Mouse (Mus musculus): ENCODE data around the gene Camk2b.
"Not testable (repeated sequence)": the region's sequence is repeated elsewhere in the genome, so short reads cannot be mapped to it uniquely, and the experiment has no call there.

Gene Camk2b

DNA sequence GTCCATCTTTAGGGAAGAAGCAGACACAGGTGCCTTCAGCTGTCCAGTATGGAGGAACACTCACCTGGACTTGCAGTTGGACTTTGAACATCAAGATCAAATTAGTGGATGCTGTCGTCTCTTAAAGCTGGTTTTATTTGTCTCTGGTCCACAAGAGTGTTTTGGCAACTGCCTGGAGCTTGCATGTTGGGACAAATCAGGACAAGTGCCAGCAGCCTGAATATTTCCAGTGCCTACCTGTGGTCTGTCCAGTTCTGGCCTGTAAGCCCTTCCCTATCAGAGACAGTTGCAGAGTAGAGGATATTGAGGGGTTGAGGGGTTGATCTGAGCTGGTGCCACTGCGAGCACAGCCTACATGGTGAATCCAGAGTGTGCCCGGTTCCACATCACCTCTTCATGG lies 99.4 kb downstream of the Camk2b start:
- in situ Hi-C loops (cut with MboI; ENCODE audit: low pct_unique_long_range_greater_than_20kb in 1 of 2, low sequenced_read_pairs in 2 of 2, unreplicated experiment in 1 of 2) = no loop called here

DNA sequence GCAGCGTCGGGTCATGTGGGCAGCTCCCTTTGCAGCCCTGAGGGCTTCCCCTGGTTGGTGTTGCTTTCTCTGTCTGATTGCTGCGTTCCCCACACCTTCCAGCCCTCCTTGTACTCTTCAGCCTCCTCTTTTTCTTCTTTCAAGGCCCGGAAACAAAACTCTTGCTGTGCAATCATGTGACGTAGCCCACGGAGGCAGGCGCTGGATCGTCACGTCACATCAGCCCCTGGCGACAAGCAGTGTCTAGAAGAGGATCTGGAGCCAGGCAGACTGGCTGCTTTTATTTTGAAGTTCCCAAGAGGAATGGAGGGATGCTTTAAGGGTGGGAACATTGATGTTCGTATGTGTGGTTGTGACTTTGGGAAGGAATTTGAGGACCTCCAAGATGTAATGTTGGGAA lies 100.3 kb downstream of the Camk2b start:
- in situ Hi-C loops (cut with MboI; ENCODE audit: low pct_unique_long_range_greater_than_20kb in 1 of 2, low sequenced_read_pairs in 2 of 2, unreplicated experiment in 1 of 2) = no loop called here

GRCm38 (mm10) chr11:5960051-5960450 lies 106.1 kb downstream of the Camk2b start:
- in situ Hi-C loops (cut with MboI; ENCODE audit: low pct_unique_long_range_greater_than_20kb in 1 of 2, low sequenced_read_pairs in 2 of 2, unreplicated experiment in 1 of 2) = no loop called here

GRCm38 (mm10) chr11:5955546-5956276 lies 110.5 kb downstream of the Camk2b start, which contains the start of gene Ykt6:
Gene Ykt6, plus strand, starts transcription at chr11:5955693.
- in situ Hi-C loops (cut with MboI; ENCODE audit: low pct_unique_long_range_greater_than_20kb in 1 of 2, low sequenced_read_pairs in 2 of 2, unreplicated experiment in 1 of 2) = no loop called here

DNA sequence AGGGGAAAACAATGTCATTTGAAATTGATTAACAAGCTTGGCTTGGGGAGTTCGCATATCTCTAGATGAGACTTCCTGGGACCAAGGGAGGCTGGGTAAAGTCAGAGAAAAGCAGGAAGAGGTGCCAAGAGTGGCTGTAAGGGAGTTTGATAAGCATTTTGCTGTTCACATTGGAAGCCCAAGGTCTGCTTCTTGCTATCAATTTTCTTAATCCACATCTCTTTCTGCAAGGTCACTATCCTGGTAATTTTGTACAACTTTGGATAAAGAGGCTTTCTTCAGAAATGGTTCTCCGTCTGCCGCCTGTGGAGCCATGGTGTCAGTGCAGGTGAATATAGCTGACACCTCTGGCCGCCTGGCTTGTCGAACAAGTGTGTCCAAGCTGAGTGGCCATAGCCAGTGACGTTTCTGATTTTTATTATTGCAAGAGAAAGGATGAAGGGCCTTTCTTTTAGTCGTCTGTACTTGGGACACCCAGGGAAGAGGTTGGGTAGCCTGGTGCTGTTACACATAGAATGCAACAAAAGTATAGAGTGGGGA lies 111.1 kb downstream of the Camk2b start:
- in situ Hi-C loops (cut with MboI; ENCODE audit: low pct_unique_long_range_greater_than_20kb in 1 of 2, low sequenced_read_pairs in 2 of 2, unreplicated experiment in 1 of 2) = no loop called here

GRCm38 (mm10) chr11:5954435-5954834 lies 111.7 kb downstream of the Camk2b start:
- in situ Hi-C loops (cut with MboI; ENCODE audit: low pct_unique_long_range_greater_than_20kb in 1 of 2, low sequenced_read_pairs in 2 of 2, unreplicated experiment in 1 of 2) = no loop called here

- in situ Hi-C loops (cut with MboI; ENCODE audit: low pct_unique_long_range_greater_than_20kb in 1 of 2, low sequenced_read_pairs in 2 of 2, unreplicated experiment in 1 of 2) = no loop called here
Measured at GRCm38 (mm10) chr11:5953130-5953765, 112.9 kb downstream of the Camk2b start.

DNA sequence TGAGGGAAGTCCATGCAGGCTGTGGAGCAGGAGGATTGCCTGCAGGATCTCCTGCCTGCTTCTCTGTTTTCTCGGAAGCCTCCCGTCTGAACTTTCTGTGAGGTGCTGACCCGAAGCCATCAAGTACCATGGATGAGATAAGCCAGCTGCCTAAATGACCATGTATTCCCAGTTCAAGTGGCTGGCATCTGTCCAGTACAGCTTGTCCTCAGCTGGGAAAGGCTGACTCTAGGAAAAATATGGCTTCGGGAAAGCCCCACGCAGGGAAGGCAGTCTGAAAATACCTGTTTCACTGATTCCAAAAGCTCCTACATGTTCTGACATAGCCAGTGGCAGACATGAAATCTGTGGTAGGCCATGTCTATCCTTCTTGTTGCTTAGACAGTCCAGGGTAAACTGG lies 113.7 kb downstream of the Camk2b start:
- in situ Hi-C loops (cut with MboI; ENCODE audit: low pct_unique_long_range_greater_than_20kb in 1 of 2, low sequenced_read_pairs in 2 of 2, unreplicated experiment in 1 of 2) = no loop called here

DNA sequence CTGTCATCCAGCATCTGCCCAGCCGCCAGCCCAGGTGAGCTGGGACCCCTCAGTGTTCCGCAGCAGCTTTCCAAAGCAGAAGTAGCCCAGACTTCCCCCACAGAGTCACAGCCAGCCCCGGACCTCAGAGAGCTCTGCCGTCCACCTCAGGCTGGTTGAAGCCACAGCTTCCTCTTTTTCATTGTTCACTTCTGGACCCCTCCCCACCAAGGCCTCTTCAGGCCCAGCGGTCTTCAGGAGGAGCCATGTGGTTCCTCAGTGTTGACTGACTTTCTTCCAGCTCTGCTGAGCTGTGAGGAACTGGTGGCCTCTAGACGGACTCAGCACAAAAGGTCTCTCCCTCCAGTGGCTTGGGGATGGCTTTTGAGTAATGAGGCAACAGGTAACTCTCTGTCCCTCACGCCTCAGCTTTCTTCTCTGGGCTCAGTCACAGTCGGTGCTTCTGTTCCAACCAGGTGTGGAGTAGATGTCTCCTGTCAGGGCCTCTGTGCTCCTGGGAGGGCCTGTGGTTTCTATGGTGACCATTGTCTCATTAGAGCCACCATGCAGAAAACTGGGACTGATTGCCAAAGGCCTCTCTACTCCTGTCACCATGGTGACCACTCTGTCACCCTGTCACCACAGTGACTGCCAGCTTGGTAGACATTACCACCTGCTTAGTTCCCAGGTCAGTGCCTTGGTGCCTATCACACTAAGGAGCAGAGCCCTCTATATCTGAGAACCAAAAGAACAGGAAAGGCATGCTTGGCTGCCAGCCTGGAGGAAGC lies 116.4 kb downstream of the Camk2b start, which contains the start of gene Gck:
Gck (minus strand) TSS at position 496 of the 767 bp plus-strand sequence.
- in situ Hi-C loops (cut with MboI; ENCODE audit: low pct_unique_long_range_greater_than_20kb in 1 of 2, low sequenced_read_pairs in 2 of 2, unreplicated experiment in 1 of 2) = no loop called here

GRCm38 (mm10) chr11:5948546-5949250 lies 117.5 kb downstream of the Camk2b start:
- in situ Hi-C loops (cut with MboI; ENCODE audit: low pct_unique_long_range_greater_than_20kb in 1 of 2, low sequenced_read_pairs in 2 of 2, unreplicated experiment in 1 of 2) = no loop called here

- in situ Hi-C loops (cut with MboI; ENCODE audit: low pct_unique_long_range_greater_than_20kb in 1 of 2, low sequenced_read_pairs in 2 of 2, unreplicated experiment in 1 of 2) = no loop called here
Measured at GRCm38 (mm10) chr11:5947796-5948195, 118.4 kb downstream of the Camk2b start.

GRCm38 (mm10) chr11:5945096-5945495 lies 121.1 kb downstream of the Camk2b start:
- in situ Hi-C loops (cut with MboI; ENCODE audit: low pct_unique_long_range_greater_than_20kb in 1 of 2, low sequenced_read_pairs in 2 of 2, unreplicated experiment in 1 of 2) = no loop called here

- in situ Hi-C loops (cut with MboI; ENCODE audit: low pct_unique_long_range_greater_than_20kb in 1 of 2, low sequenced_read_pairs in 2 of 2, unreplicated experiment in 1 of 2) = no loop called here
Measured at GRCm38 (mm10) chr11:5942966-5943365, 123.2 kb downstream of the Camk2b start.

DNA sequence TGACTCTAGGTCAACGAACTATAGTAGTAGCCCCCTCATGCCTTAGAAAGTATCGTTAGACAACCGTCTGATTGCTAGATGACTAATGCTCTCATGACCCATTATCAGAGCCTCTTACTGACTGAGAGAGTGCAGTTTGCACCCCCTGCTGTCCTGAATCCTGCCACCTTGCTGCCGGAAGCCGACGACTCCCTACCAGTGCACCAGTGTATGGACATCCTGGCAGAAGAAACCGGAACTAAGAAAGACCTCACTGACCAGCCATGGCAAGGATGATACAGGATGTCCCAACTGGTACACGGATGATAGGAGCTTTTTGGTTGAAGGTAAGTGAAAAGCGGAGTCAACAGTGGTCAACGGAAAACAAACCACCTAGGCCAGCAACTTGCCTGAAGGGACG lies 131.6 kb downstream of the Camk2b start:
- in situ Hi-C loops (cut with MboI; ENCODE audit: low pct_unique_long_range_greater_than_20kb in 1 of 2, low sequenced_read_pairs in 2 of 2, unreplicated experiment in 1 of 2) = not testable (repeated sequence)

DNA sequence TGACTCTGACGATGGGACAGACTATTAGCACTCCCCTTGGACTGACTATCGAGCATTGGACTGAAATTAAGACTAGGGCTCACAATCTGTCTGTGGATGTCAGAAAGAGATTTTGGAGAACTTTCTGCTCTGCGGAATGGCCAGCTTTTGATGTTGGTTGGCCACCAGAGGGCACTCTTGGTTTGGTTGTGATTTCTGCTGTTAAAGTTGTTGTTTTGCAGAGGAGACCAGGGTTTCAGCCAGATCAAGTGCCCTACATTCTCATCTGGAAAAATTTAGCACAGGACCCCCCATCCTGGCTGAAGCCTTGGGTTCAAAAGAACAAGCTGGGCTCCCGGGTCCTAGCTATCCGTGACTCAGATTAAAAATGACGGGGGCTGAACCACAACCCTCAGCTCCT lies 134.2 kb downstream of the Camk2b start:
- in situ Hi-C loops (cut with MboI; ENCODE audit: low pct_unique_long_range_greater_than_20kb in 1 of 2, low sequenced_read_pairs in 2 of 2, unreplicated experiment in 1 of 2) = not testable (repeated sequence)

DNA sequence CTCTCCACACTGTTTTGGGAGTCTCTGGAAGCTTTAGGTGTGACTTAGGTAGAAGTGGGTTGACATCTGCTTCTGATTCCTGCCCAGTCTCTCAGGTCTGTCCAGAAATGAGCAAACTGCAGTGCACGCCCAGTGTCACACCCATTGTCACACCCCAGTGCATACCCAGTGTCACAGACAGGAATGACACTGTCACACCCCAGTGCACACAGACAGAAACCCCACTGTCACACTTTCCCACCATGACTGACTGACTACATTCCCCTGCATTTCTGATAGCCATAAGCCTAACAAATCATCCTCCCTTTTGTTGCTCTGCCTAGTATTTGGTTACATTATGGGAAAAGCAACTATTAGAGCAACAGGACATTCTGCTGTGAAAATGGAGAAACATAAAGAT lies 135.6 kb downstream of the Camk2b start:
- in situ Hi-C loops (cut with MboI; ENCODE audit: low pct_unique_long_range_greater_than_20kb in 1 of 2, low sequenced_read_pairs in 2 of 2, unreplicated experiment in 1 of 2) = no loop called here

GRCm38 (mm10) chr11:5926696-5927220 lies 139.4 kb downstream of the Camk2b start:
- in situ Hi-C loops (cut with MboI; ENCODE audit: low pct_unique_long_range_greater_than_20kb in 1 of 2, low sequenced_read_pairs in 2 of 2, unreplicated experiment in 1 of 2) = no loop called here

DNA sequence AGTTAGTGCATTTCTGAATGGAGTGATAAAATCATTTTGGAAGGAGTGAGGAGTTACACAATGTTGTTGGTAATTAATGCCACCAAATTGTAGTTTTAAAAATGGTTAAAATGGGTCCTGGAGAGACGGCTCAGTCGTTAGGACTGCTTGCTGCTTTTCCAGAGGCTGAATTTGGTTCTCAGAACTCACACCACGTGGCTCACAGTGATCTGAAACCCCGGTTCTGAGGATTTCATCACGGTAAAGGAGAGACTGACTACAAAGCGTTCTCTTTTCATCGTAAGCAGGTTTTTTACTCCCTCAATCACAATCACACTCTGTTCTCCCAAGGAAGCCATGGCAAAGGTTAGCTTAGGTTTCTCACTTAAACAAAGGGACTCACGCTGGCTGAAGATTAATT lies 141.5 kb downstream of the Camk2b start:
- in situ Hi-C loops (cut with MboI; ENCODE audit: low pct_unique_long_range_greater_than_20kb in 1 of 2, low sequenced_read_pairs in 2 of 2, unreplicated experiment in 1 of 2) = no loop called here
